Mouse (Mus musculus) thymus, postnatal 14 days (tissue): Measurements from ENCODE around the gene Fam124b.

ENCODE experiments used
- DNase-seq: peaks from one replicate; pipeline ENCODE4 v3.0.0; 2021

Fam124b gene

GRCm38 (mm10) chr1:80167706-80168105 lies 50.6 kb downstream of the Fam124b start:
- no peak for DNase-seq

- DNase-seq: no peak
These were observed 51.7 kb downstream of the Fam124b start for GRCm38 (mm10) chr1:80166577-80166976.

DNA sequence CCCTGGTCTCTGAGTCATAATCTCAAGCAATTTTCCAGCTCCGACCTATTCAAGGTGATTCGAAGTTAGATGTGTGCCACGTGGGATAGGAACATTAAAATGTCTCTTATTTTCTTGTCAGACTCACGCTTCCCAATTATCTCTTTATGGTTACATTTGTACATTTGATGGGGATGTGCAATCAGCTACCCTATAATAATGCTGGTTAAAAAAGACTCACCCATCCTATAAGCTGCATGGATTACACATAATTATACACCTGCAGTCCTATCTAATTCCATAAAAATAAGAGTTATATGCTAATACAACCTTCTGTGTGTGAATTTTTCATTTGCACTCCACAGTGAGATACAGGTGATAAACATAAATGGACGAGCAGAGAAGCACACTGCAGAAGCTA lies 52.9 kb downstream of the Fam124b start:
- no peak for DNase-seq

DNA sequence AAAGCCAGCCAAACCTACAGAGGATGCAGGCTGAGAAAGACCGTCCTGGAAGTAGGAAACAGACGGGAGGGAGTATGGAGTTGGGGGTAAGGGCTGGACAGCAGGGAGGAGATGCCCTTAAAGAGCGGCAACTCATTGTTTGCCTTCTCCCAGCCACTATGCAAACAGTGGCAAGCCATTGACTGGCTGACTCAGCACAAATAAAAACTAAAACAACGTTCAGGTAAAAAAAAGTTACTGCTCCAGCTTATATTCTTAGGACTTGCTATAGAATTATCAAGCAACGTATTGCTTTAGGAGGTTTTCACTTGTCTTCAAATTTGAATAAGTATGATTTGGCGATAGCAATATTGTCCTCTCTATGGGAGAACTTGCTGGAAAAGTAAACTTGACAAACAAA lies 55.3 kb downstream of the Fam124b start:
- no peak for DNase-seq

DNA sequence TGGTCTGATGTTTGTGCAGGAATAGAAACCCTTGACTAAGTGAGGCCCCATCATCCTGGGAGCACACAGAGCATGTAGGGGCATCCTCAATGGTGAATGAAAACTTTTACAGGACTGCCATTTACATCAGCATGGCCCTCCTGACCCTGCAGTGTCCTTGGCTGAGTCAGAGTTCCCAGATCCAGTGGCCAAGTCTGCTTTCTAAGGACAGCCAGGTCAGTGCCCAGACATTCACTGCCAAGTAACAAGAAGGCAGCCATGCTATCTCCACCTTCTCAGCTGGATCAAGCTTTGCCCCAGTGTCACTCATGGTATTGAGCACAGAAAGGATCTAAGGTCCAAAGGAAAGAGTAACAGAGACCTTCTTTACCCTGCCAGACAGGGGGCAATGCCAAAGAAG lies 58.7 kb downstream of the Fam124b start:
- no peak for DNase-seq

- DNase-seq: no peak
These were observed 63.4 kb downstream of the Fam124b start for GRCm38 (mm10) chr1:80154902-80155301.

- no peak for DNase-seq
These were observed 65.1 kb downstream of the Fam124b start for GRCm38 (mm10) chr1:80153125-80153716.

- no peak for DNase-seq
These were observed 67.6 kb downstream of the Fam124b start for GRCm38 (mm10) chr1:80150681-80151080.
